Mouse (Mus musculus) heart, embryonic 15.5 days (tissue): ENCODE results near the gene Tnfrsf26. TPM values are rescaled to one million over a fixed set of nuclear protein-coding genes. Genes with fewer than 3 reads are reported as not detected.

Experiments used
- ATAC-seq: fragments of 200-750 bp; cut with Nextera tagmentation; replicated peaks from 2 replicates; pipeline ENCODE4 v1.8.0; 2017; ENCODE audit warnings: low read depth, moderate TSS enrichment; ENCODE audit not compliant: insufficient number of reproducible peaks, insufficient read depth, low FRiP score
- H3K27ac ChIP-seq: fragments of 300-500 bp; sonication (generic); 2 replicates; pipeline ENCODE4 v1.5.1; 2015; ENCODE audit warnings: mild to moderate bottlenecking, inconsistent platforms
- H3K27me3 ChIP-seq: fragments of 300-500 bp; sonication (generic); 2 replicates; pipeline ENCODE4 v1.6.1; 2015; ENCODE audit warnings: inconsistent platforms
- H3K36me3 ChIP-seq: fragments of 300-500 bp; sonication (generic); 2 replicates; pipeline ENCODE4 v1.6.1; 2015; ENCODE audit warnings: mild to moderate bottlenecking, inconsistent platforms
- H3K4me1 ChIP-seq: fragments of 300-500 bp; sonication (generic); replicated peaks from 2 replicates; pipeline ENCODE4 v1.6.1; 2015; ENCODE audit warnings: inconsistent platforms
- H3K4me2 ChIP-seq: fragments of 300-500 bp; sonication (generic); 2 replicates; pipeline ENCODE4 v1.6.1; 2015; ENCODE audit warnings: inconsistent platforms, mild to moderate bottlenecking, moderate library complexity
- H3K4me3 ChIP-seq: fragments of 300-500 bp; sonication (generic); 2 replicates; pipeline ENCODE4 v1.5.1; 2015; ENCODE audit warnings: mild to moderate bottlenecking, inconsistent platforms
- H3K9ac ChIP-seq: fragments of 300-500 bp; sonication (generic); 2 replicates; pipeline ENCODE4 v1.6.1; 2015; ENCODE audit warnings: mild to moderate bottlenecking, inconsistent platforms
- H3K9me3 ChIP-seq: fragments of 300-500 bp; sonication (generic); replicated peaks from 2 replicates; pipeline ENCODE4 v1.6.1; 2016; ENCODE audit warnings: inconsistent platforms
- WGBS: fragments of 180-500 bp; shearing (Covaris S2); methylation state at CpG from one replicate; pipeline ENCODE4 v1.1.7; 2015; ENCODE audit warnings: mixed read lengths; 5-methylcytosine and 5-hydroxymethylcytosine counted together
- polyA plus RNA-seq: library from polyadenylated mRNA; unstranded; fragments of >200 nt; fragmentation: Nextera tagmentation; extraction: Ambion mirVana; gene quantifications from 2 replicates; pipeline ENCODE4 v1.2.1, GENCODE M21; 2015

Tnfrsf26 gene
- polyA plus RNA-seq, 1 experiment from 2014 or later = 0.64 TPM

- 0 out of 2 replicates have a peak, but pooled peaks cover 2% of the 10 kb centered on the region for H3K27me3 ChIP-seq
- no peaks in the 10 kb centered on the region for H3K9me3 ChIP-seq
- no peaks in the 10 kb centered on the region for H3K36me3 ChIP-seq
- H3K4me2 ChIP-seq = no peak overlapping the region
- no peak overlapping the region for H3K9ac ChIP-seq
- no peaks in the 10 kb centered on the region for H3K4me1 ChIP-seq
- 62% methylated on average over 2 of the region's 2 CpGs for WGBS
- ATAC-seq = no peak
- H3K27ac ChIP-seq = no peak overlapping the region
- H3K4me3 ChIP-seq = no peak overlapping the region
Observed at GRCm38 (mm10) chr7:143626178-143626577, 2.3 kb downstream of the Tnfrsf26 start.

- Histone ChIP-seq H3K27ac (no peak overlapping the region), H3K4me2 (no peak overlapping the region), H3K4me3 (no peak overlapping the region), H3K27me3 (0 out of 2 replicates have a peak, but pooled peaks cover 2% of the 10 kb centered on the region), H3K36me3 (no peaks in the 10 kb centered on the region), H3K9ac (no peak overlapping the region), H3K9me3 (no peaks in the 10 kb centered on the region), H3K4me1 (no peaks in the 10 kb centered on the region)
- WGBS = 56% methylated on average over 5 of the region's 5 CpGs
- no peak for ATAC-seq
Observed at GRCm38 (mm10) chr7:143625151-143625550, 3.4 kb downstream of the Tnfrsf26 start.

DNA sequence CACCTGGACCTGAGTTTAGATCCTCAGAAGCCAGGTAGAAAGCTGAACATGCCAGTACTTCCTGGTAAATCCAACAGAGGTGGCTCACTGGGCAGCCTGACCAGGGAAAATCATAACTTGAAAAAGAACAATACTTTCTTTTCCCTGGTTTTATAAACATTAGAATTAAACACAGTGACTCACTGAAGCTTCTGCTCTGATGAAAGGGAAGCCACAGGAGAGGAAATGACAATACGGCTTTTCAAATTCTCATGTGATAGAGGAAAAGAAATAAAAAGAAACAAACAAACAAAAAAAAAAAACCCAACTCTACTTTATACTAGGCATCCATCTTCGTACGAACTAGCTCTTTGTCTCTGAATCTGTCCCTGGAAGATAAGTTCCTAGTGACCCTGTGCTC is 4.0 kb downstream of the Tnfrsf26 start:
- Histone ChIP-seq H3K4me1 (no peaks in the 10 kb centered on the region), H3K9me3 (no peaks in the 10 kb centered on the region), H3K36me3 (no peaks in the 10 kb centered on the region), H3K4me3 (no peak overlapping the region), H3K4me2 (no peak overlapping the region), H3K27ac (no peak overlapping the region), H3K9ac (no peak overlapping the region), H3K27me3 (0 out of 2 replicates have a peak, but pooled peaks cover 2% of the 10 kb centered on the region)
- 59% methylated on average over 3 of the region's 3 CpGs for WGBS
- no peak for ATAC-seq

DNA sequence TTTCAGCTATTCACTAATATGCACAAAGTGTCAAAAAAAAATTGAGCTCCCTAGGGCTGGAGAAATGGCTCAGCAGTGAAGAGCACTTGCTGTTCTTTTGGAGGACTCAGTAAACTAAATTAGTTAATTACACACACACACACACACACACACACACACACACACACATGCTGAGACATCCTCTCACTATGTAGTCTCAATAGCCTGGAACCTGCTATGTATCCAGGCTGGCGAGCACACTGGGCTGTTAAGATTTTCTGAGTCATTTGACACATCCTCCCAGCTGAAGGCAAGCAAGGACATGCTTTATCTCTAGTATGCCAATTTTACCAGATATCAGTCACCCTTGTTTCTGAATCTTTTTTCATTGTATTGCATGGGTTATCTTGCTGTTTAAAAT is 7.6 kb downstream of the Tnfrsf26 start:
- Histone ChIP-seq H3K4me3 (no peak overlapping the region), H3K36me3 (no peaks in the 10 kb centered on the region), H3K9me3 (no peaks in the 10 kb centered on the region), H3K27me3 (no peaks in the 10 kb centered on the region), H3K4me2 (no peak overlapping the region), H3K27ac (no peak overlapping the region), H3K4me1 (no peaks in the 10 kb centered on the region), H3K9ac (no peak overlapping the region)
- 43% methylated on average over 1 of the region's 1 CpGs for WGBS
- no peak for ATAC-seq

DNA sequence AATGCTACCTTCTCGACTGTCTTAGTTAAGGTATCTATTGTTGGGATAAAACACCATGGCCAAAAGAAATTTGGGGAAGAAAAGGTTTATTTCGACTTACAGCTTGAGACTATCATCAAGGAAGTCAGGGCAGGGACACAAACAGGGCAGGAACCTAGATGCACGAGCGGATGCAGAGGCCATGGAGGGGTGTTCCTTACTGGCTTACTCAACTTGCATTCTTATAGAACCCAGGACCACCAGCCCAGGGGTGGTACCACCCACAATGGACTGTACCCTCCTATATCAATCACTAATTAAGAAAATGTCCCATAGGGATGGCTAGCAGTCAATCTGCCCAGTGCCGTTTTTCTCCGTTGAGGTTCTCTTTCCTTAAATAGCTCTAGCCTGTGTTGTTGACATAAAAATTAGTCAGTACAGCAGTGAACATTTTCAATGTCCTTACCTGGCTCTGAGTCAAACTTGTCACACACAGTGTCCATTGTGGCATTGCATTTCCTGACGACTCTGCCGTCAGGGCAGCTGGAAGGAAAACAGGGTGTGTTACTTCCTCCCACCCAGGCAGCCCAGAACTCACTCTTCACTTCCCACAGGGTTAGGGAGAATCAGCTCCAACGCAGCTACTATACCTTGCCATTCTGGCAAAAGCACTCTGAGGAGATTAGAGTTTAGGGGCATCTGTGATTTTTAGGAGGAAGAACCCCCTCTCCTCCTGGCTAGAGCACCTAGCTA is 14.0 kb downstream of the Tnfrsf26 start:
- Histone ChIP-seq H3K4me3 (no peak overlapping the region), H3K9me3 (no peaks in the 10 kb centered on the region), H3K36me3 (no peaks in the 10 kb centered on the region), H3K27me3 (no peaks in the 10 kb centered on the region), H3K4me1 (0 out of 2 replicates have a peak, but pooled peaks cover 3% of the 10 kb centered on the region), H3K9ac (no peak overlapping the region), H3K4me2 (no peak overlapping the region), H3K27ac (peak overlapping the region; percentile 39)
- WGBS = 33% methylated on average over 9 of the region's 9 CpGs
- ATAC-seq = 0 out of 2 replicates have a peak, but pooled peaks have one; percentile 43

DNA sequence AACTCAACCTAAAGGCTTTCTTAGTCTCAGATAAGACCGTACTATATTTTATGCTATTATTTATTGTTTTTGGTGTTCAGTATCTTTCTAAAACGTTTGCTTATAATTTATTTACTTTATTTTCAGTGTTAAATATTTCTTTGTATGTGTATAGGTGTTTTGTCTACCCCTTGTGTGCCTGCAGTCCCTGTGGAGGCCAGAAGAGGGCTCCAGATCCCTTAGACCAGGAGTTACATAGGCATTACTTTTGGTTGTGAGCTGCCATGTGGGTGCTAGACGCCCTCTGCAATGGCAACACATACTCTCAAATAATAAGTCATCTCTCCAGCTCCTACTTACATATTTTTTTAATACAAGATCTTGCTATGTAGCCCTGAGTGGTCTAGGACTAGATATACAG is 16.3 kb downstream of the Tnfrsf26 start:
- no peak overlapping the region for H3K9ac ChIP-seq
- H3K4me3 ChIP-seq = no peak overlapping the region
- no peak overlapping the region for H3K4me2 ChIP-seq
- H3K36me3 ChIP-seq = no peaks in the 10 kb centered on the region
- H3K27ac ChIP-seq = no peak overlapping the region
- H3K27me3 ChIP-seq = no peaks in the 10 kb centered on the region
- WGBS = 58% methylated on average over 3 of the region's 3 CpGs
- ATAC-seq = no peak
- H3K4me1 ChIP-seq = 0 out of 2 replicates have a peak, but pooled peaks cover 5% of the 10 kb centered on the region
- H3K9me3 ChIP-seq = no peaks in the 10 kb centered on the region

DNA sequence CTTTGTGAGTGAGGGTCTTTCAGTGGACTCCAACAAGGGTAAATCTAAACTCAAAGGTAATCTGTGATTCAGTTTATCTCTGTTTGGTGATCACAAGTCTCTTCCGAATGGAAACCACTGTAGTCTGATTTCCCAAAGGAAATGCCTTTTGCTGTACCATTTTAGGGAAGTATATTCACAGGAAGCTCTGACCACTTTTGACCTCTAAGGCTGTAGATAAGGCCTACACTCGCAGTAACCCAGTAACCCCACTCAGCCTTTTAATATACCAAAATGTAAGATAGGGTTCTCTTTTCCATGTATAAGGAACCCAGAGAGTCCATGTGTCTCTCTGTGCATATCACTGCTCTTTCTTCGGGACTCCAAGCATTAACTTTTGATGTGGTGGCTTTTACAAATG is 23.2 kb downstream of the Tnfrsf26 start:
- Histone ChIP-seq H3K36me3 (no peaks in the 10 kb centered on the region), H3K4me3 (no peak overlapping the region), H3K4me1 (0 out of 2 replicates have a peak, but pooled peaks cover 3% of the 10 kb centered on the region), H3K9ac (no peak overlapping the region), H3K9me3 (no peaks in the 10 kb centered on the region), H3K27me3 (no peaks in the 10 kb centered on the region), H3K4me2 (no peak overlapping the region), H3K27ac (no peak overlapping the region)
- WGBS = 69% methylated on average over 3 of the region's 3 CpGs
- ATAC-seq = no peak

GRCm38 (mm10) chr7:143604889-143605288 is 23.6 kb downstream of the Tnfrsf26 start:
- no peak for ATAC-seq
- 48% methylated on average over 2 of the region's 2 CpGs for WGBS
- no peak overlapping the region for H3K9ac ChIP-seq

DNA sequence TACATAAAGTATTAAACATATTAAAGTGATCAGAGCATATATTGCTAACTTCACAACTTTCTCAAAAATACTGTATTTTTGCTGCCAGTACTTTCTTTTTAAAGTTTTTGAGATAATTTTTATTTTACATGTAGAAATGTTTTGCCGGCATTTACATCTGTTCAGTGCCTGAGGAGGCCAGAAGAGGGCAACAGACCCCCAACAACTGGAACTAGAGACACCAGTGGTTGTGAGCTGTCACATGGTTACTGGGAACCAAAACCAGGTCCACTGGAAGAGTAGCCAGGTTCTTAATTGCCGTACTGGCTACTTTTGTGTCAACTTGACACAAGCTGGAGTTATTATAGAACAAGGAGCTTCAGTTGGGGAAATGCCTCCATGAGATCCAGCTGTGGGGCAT is 26.8 kb downstream of the Tnfrsf26 start:
- Histone ChIP-seq H3K27me3 (no peaks in the 10 kb centered on the region), H3K9ac (no peak overlapping the region), H3K4me1 (peaks cover 11% of the 10 kb centered on the region), H3K4me2 (no peak overlapping the region), H3K27ac (no peak overlapping the region), H3K36me3 (no peaks in the 10 kb centered on the region), H3K9me3 (no peaks in the 10 kb centered on the region), H3K4me3 (no peak overlapping the region)
- no peak for ATAC-seq
- 72% methylated on average over 2 of the region's 2 CpGs for WGBS

More at GRCm38 (mm10) chr7:143604889-143605288, 23.6 kb downstream of the Tnfrsf26 start:
- H3K27me3 ChIP-seq = no peaks in the 10 kb centered on the region
- no peak overlapping the region for H3K4me2 ChIP-seq
- H3K4me1 ChIP-seq = 0 out of 2 replicates have a peak, but pooled peaks cover 3% of the 10 kb centered on the region
- H3K9me3 ChIP-seq = no peaks in the 10 kb centered on the region
- H3K27ac ChIP-seq = no peak overlapping the region
- no peaks in the 10 kb centered on the region for H3K36me3 ChIP-seq
- no peak overlapping the region for H3K4me3 ChIP-seq

DNA sequence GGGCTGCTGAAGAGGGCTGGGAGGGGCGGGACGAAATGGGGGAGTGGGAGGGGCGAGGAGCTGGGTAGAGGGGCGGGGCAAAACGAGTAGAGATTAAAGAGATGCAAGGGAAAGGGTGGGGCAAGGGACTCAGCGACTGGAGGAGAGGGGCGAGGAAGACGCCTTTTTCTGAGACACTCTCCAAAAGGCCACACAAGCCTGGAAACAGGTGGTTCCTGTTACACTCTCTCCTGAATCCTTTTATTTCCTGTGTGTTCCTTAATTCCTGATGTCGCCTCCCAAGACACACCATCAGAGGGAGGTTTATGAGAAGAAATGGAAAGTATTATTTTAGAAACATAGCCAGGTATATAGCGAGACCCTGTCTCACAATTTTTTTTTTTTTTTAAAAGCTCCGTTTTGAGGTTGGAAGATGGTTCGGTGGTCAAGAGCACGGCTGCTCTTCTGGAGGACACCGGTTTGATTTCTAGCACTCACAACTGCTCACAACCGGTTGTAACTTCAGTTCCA is 28.2 kb downstream of the Tnfrsf26 start:
- Histone ChIP-seq H3K27ac (peak overlapping the region; percentile 17; the same call in 1 of the 2 replicates), H3K27me3 (no peaks in the 10 kb centered on the region), H3K36me3 (no peaks in the 10 kb centered on the region), H3K9ac (peak overlapping the region; percentile 87; the same call in 1 of the 2 replicates), H3K4me3 (peak overlapping the region; percentile 98), H3K9me3 (no peaks in the 10 kb centered on the region), H3K4me2 (peak overlapping the region; percentile 94), H3K4me1 (peaks cover 12% of the 10 kb centered on the region)
- WGBS = 8% methylated on average over 15 of the region's 15 CpGs
- ATAC-seq = no peak

GRCm38 (mm10) chr7:143599428-143600230 is 28.9 kb downstream of the Tnfrsf26 start, which contains the start of gene Cars:
TSS of gene Cars (minus strand) at chr7:143600090.
- Histone ChIP-seq H3K36me3 (no peaks in the 10 kb centered on the region), H3K4me1 (peaks cover 18% of the 10 kb centered on the region), H3K27me3 (no peaks in the 10 kb centered on the region), H3K9me3 (no peaks in the 10 kb centered on the region), H3K27ac (peak within 1 kb of the TSS; percentile 57), H3K9ac (peak within 1 kb of the TSS; percentile 87), H3K4me2 (peak within 1 kb of the TSS; percentile 94), H3K4me3 (peak within 1 kb of the TSS; percentile 98)
- WGBS = under 1% methylated on average over 35 of the region's 35 CpGs
- peak; percentile 96 for ATAC-seq
